Mouse (Mus musculus): Measurements from ENCODE around the gene Map1s. TPM values are rescaled to one million over a fixed set of nuclear protein-coding genes. Genes with fewer than 3 reads are reported as not detected.

The Map1s gene
- polyA plus RNA-seq, 1 experiment from 2014 or later, result 43.3 TPM

GRCm38 (mm10) chr8:70903582-70903981 is 2.1 kb upstream of the Map1s start:
- ATAC-seq (ENCODE audit: insufficient number of reproducible peaks, low FRiP score, low TSS enrichment, low read depth), result no peak
- Histone ChIP-seq H3K9ac (no peak overlapping the region), H3K4me1 (peaks cover 19% of the 10 kb centered on the region), H3K9me3 (no peaks in the 10 kb centered on the region), H3K4me2 (no peak overlapping the region), H3K27me3 (peaks cover 5% of the 10 kb centered on the region), H3K36me3 (no peaks in the 10 kb centered on the region), H3K4me3 (no peak overlapping the region), H3K27ac (no peak overlapping the region)

GRCm38 (mm10) chr8:70904532-70904931 is 1.2 kb upstream of the Map1s start:
- no peak overlapping the region for H3K4me2 ChIP-seq
- H3K9ac ChIP-seq, result no peak overlapping the region
- ATAC-seq (ENCODE audit: insufficient number of reproducible peaks, low FRiP score, low TSS enrichment, low read depth), result no peak
- no peak overlapping the region for H3K4me3 ChIP-seq
- 60% methylated on average over 4 of the region's 4 CpGs for WGBS
- H3K36me3 ChIP-seq, result no peaks in the 10 kb centered on the region
- peaks cover 17% of the 10 kb centered on the region for H3K4me1 ChIP-seq
- H3K9me3 ChIP-seq, result no peaks in the 10 kb centered on the region
- H3K27me3 ChIP-seq, result peaks cover 5% of the 10 kb centered on the region
- no peak overlapping the region for H3K27ac ChIP-seq

- no peaks in the 10 kb centered on the region for H3K36me3 ChIP-seq
- 16% methylated on average over 8 of the region's 8 CpGs for WGBS
- peak overlapping the region; percentile 94 for H3K27ac ChIP-seq
- H3K4me1 ChIP-seq, result peaks cover 17% of the 10 kb centered on the region
- H3K27me3 ChIP-seq, result peaks cover 5% of the 10 kb centered on the region
- no peaks in the 10 kb centered on the region for H3K9me3 ChIP-seq
- ATAC-seq (ENCODE audit: insufficient number of reproducible peaks, low FRiP score, low TSS enrichment, low read depth), result no peak
- H3K9ac ChIP-seq, result peak overlapping the region; percentile 83
- peak overlapping the region; percentile 80 for H3K4me2 ChIP-seq
- peak overlapping the region; percentile 92 for H3K4me3 ChIP-seq
Measured at GRCm38 (mm10) chr8:70905463-70905830, 285 bp upstream of the Map1s start.

GRCm38 (mm10) chr8:70907518-70907917 is 1.8 kb downstream of the Map1s start:
- 87% methylated on average over 2 of the region's 2 CpGs for WGBS
- peaks cover 5% of the 10 kb centered on the region for H3K27me3 ChIP-seq
- H3K4me2 ChIP-seq, result no peak overlapping the region

GRCm38 (mm10) chr8:70911596-70911995 is 5.9 kb downstream of the Map1s start:
- ATAC-seq (ENCODE audit: insufficient number of reproducible peaks, low FRiP score, low TSS enrichment, low read depth), result peak; percentile 50; the same call in 1 of the 2 replicates
- Histone ChIP-seq H3K27me3 (no peaks in the 10 kb centered on the region), H3K4me1 (peaks cover 10% of the 10 kb centered on the region), H3K27ac (no peak overlapping the region), H3K4me3 (no peak overlapping the region), H3K9me3 (no peaks in the 10 kb centered on the region), H3K4me2 (no peak overlapping the region), H3K36me3 (peaks cover 58% of the 10 kb centered on the region), H3K9ac (no peak overlapping the region)
- WGBS, result 81% methylated on average over 5 of the region's 5 CpGs

More at GRCm38 (mm10) chr8:70907518-70907917, 1.8 kb downstream of the Map1s start:
- Histone ChIP-seq H3K27ac (no peak overlapping the region), H3K4me3 (no peak overlapping the region), H3K9ac (no peak overlapping the region), H3K4me1 (peaks cover 17% of the 10 kb centered on the region), H3K9me3 (no peaks in the 10 kb centered on the region), H3K36me3 (peaks cover 17% of the 10 kb centered on the region)
- ATAC-seq (ENCODE audit: insufficient number of reproducible peaks, low FRiP score, low TSS enrichment, low read depth), result no peak

GRCm38 (mm10) chr8:70912955-70913354 is 7.2 kb downstream of the Map1s start:
- no peaks in the 10 kb centered on the region for H3K4me1 ChIP-seq
- no peak overlapping the region for H3K27ac ChIP-seq
- ATAC-seq (ENCODE audit: insufficient number of reproducible peaks, low FRiP score, low TSS enrichment, low read depth), result no peak
- H3K9me3 ChIP-seq, result no peaks in the 10 kb centered on the region
- no peak overlapping the region for H3K9ac ChIP-seq
- WGBS, result 91% methylated on average over 30 of the region's 30 CpGs
- no peak overlapping the region for H3K4me2 ChIP-seq
- H3K4me3 ChIP-seq, result no peak overlapping the region
- peaks cover 70% of the 10 kb centered on the region for H3K36me3 ChIP-seq
- H3K27me3 ChIP-seq, result no peaks in the 10 kb centered on the region

- ATAC-seq (ENCODE audit: insufficient number of reproducible peaks, low FRiP score, low TSS enrichment, low read depth), result no peak
- Histone ChIP-seq H3K4me3 (no peak overlapping the region), H3K9me3 (no peaks in the 10 kb centered on the region), H3K4me2 (no peak overlapping the region), H3K27ac (no peak overlapping the region), H3K9ac (no peak overlapping the region), H3K27me3 (no peaks in the 10 kb centered on the region), H3K36me3 (peaks cover 76% of the 10 kb centered on the region), H3K4me1 (no peaks in the 10 kb centered on the region)
- 96% methylated on average over 26 of the region's 26 CpGs for WGBS
Measured at GRCm38 (mm10) chr8:70913523-70913922, 7.8 kb downstream of the Map1s start.

GRCm38 (mm10) chr8:70914704-70915103 is 9.0 kb downstream of the Map1s start:
- no peak overlapping the region for H3K4me3 ChIP-seq
- WGBS, result 93% methylated on average over 17 of the region's 17 CpGs
- ATAC-seq (ENCODE audit: insufficient number of reproducible peaks, low FRiP score, low TSS enrichment, low read depth), result no peak
- H3K4me2 ChIP-seq, result no peak overlapping the region
- no peaks in the 10 kb centered on the region for H3K27me3 ChIP-seq
- H3K36me3 ChIP-seq, result peaks cover 88% of the 10 kb centered on the region
- no peaks in the 10 kb centered on the region for H3K4me1 ChIP-seq
- H3K9me3 ChIP-seq, result no peaks in the 10 kb centered on the region
- H3K27ac ChIP-seq, result no peak overlapping the region
- H3K9ac ChIP-seq, result no peak overlapping the region

GRCm38 (mm10) chr8:70920049-70920922 is 14.6 kb downstream of the Map1s start:
- Histone ChIP-seq H3K36me3 (peaks cover 68% of the 10 kb centered on the region), H3K27ac (no peak overlapping the region), H3K27me3 (no peaks in the 10 kb centered on the region), H3K4me2 (no peak overlapping the region), H3K4me1 (no peaks in the 10 kb centered on the region), H3K9ac (no peak overlapping the region), H3K9me3 (no peaks in the 10 kb centered on the region), H3K4me3 (no peak overlapping the region)
- no peak for ATAC-seq (ENCODE audit: insufficient number of reproducible peaks, low FRiP score, low TSS enrichment, low read depth)
- 89% methylated on average over 9 of the region's 9 CpGs for WGBS

GRCm38 (mm10) chr8:70924151-70924550 is 18.4 kb downstream of the Map1s start:
- H3K4me3 ChIP-seq, result no peak overlapping the region
- H3K9me3 ChIP-seq, result no peaks in the 10 kb centered on the region
- H3K36me3 ChIP-seq, result peaks cover 30% of the 10 kb centered on the region
- H3K27ac ChIP-seq, result no peak overlapping the region
- H3K27me3 ChIP-seq, result no peaks in the 10 kb centered on the region
- WGBS, result 79% methylated on average over 4 of the region's 4 CpGs
- H3K9ac ChIP-seq, result no peak overlapping the region
- no peak for ATAC-seq (ENCODE audit: insufficient number of reproducible peaks, low FRiP score, low TSS enrichment, low read depth)
- H3K4me1 ChIP-seq, result no peaks in the 10 kb centered on the region
- no peak overlapping the region for H3K4me2 ChIP-seq

- no peak overlapping the region for H3K9ac ChIP-seq
- peaks cover 21% of the 10 kb centered on the region for H3K36me3 ChIP-seq
- no peaks in the 10 kb centered on the region for H3K9me3 ChIP-seq
- H3K27ac ChIP-seq, result no peak overlapping the region
- H3K4me2 ChIP-seq, result no peak overlapping the region
- 94% methylated on average over 4 of the region's 4 CpGs for WGBS
- H3K4me3 ChIP-seq, result no peak overlapping the region
- H3K27me3 ChIP-seq, result no peaks in the 10 kb centered on the region
- H3K4me1 ChIP-seq, result no peaks in the 10 kb centered on the region
- no peak for ATAC-seq (ENCODE audit: insufficient number of reproducible peaks, low FRiP score, low TSS enrichment, low read depth)
Measured at GRCm38 (mm10) chr8:70925754-70926153, 20.0 kb downstream of the Map1s start.

- Histone ChIP-seq H3K4me1 (no peaks in the 10 kb centered on the region), H3K36me3 (peaks cover 16% of the 10 kb centered on the region), H3K4me3 (no peak overlapping the region), H3K9ac (no peak overlapping the region), H3K27me3 (no peaks in the 10 kb centered on the region), H3K4me2 (no peak overlapping the region), H3K9me3 (no peaks in the 10 kb centered on the region), H3K27ac (no peak overlapping the region)
- 80% methylated on average over 5 of the region's 5 CpGs for WGBS
- ATAC-seq (ENCODE audit: insufficient number of reproducible peaks, low FRiP score, low TSS enrichment, low read depth), result no peak
Measured at GRCm38 (mm10) chr8:70926396-70926795, 20.7 kb downstream of the Map1s start.
